Mouse (Mus musculus) gastrocnemius, adult 8-10 months (tissue): ENCODE measurements at regions not wholly inside any gene's neighbourhood (a gene's known extent, or its start where the extent isn't known, plus 50 kb on each side); places are given as distances from the start of the nearest gene placed in this dataset.

Experiments
- DNase-seq, 2 experiments: peaks; one replicate each; pipeline ENCODE4 v3.0.0; 2022; ENCODE audit warnings: low spot score in 2 of 2

GRCm38 (mm10) chr9:63043304-63043703 is 55.6 kb upstream of the Pias1 start:
- DNase-seq = no peak

- no peak for DNase-seq
Measured at GRCm38 (mm10) chr9:63038031-63038430, 50.3 kb upstream of the Pias1 start.
